Mouse (Mus musculus): ENCODE data around the gene Wars2. TPM values are rescaled to one million over a fixed set of nuclear protein-coding genes. Genes with fewer than 3 reads are reported as not detected.

Gene Wars2
- 1 to 10 TPM; 6.6 to 9.6 (median 8.9) TPM for total RNA-seq (2022)

- peak; percentile 88 to 92 for DNase-seq (ENCODE audit: low spot score in 2 of 2)
Observed at GRCm38 (mm10) chr3:99140940-99141854, at the start of gene Wars2. Wars2 (plus strand) TSS chr3:99141068.

GRCm38 (mm10) chr3:99096816-99097215, 44.1 kb upstream of the Wars2 start:
- DNase-seq (ENCODE audit: low spot score in 2 of 2), result no peak

GRCm38 (mm10) chr3:99110353-99111213, 30.3 kb upstream of the Wars2 start:
- no peak for DNase-seq (ENCODE audit: low spot score in 2 of 2)

GRCm38 (mm10) chr3:99111214-99111608, 29.7 kb upstream of the Wars2 start:
- DNase-seq (ENCODE audit: low spot score in 2 of 2), result no peak

GRCm38 (mm10) chr3:99113266-99113837, 27.5 kb upstream of the Wars2 start:
- no peak for DNase-seq (ENCODE audit: low spot score in 2 of 2)

GRCm38 (mm10) chr3:99120942-99121341, 19.9 kb upstream of the Wars2 start:
- no peak for DNase-seq (ENCODE audit: low spot score in 2 of 2)

GRCm38 (mm10) chr3:99130521-99130920, 10.3 kb upstream of the Wars2 start:
- peak in 1 of 2 experiments; percentile 51 for DNase-seq (ENCODE audit: low spot score in 2 of 2)

GRCm38 (mm10) chr3:99131973-99132372, 8.9 kb upstream of the Wars2 start:
- DNase-seq (ENCODE audit: low spot score in 2 of 2), result peak; percentile 14 to 87

- DNase-seq (ENCODE audit: low spot score in 2 of 2), result no peak
Observed at GRCm38 (mm10) chr3:99133913-99134312, 7.0 kb upstream of the Wars2 start.

- DNase-seq (ENCODE audit: low spot score in 2 of 2), result no peak
Observed at GRCm38 (mm10) chr3:99147886-99148285, 7.0 kb downstream of the Wars2 start.

GRCm38 (mm10) chr3:99149035-99149434, 8.2 kb downstream of the Wars2 start:
- no peak for DNase-seq (ENCODE audit: low spot score in 2 of 2)

- DNase-seq (ENCODE audit: low spot score in 2 of 2), result no peak
Observed at GRCm38 (mm10) chr3:99156286-99156685, 15.4 kb downstream of the Wars2 start.

- DNase-seq (ENCODE audit: low spot score in 2 of 2), result no peak
Observed at GRCm38 (mm10) chr3:99156987-99157386, 16.1 kb downstream of the Wars2 start.

- DNase-seq (ENCODE audit: low spot score in 2 of 2), result no peak
Observed at GRCm38 (mm10) chr3:99157451-99158015, 16.7 kb downstream of the Wars2 start.

GRCm38 (mm10) chr3:99160016-99160415, 19.1 kb downstream of the Wars2 start:
- DNase-seq (ENCODE audit: low spot score in 2 of 2), result no peak

GRCm38 (mm10) chr3:99162191-99162590, 21.3 kb downstream of the Wars2 start:
- DNase-seq (ENCODE audit: low spot score in 2 of 2), result no peak

- no peak for DNase-seq (ENCODE audit: low spot score in 2 of 2)
Observed at GRCm38 (mm10) chr3:99167734-99168133, 26.9 kb downstream of the Wars2 start.

- DNase-seq (ENCODE audit: low spot score in 2 of 2), result no peak
Observed at GRCm38 (mm10) chr3:99173178-99173577, 32.3 kb downstream of the Wars2 start.

GRCm38 (mm10) chr3:99174658-99175304, 33.9 kb downstream of the Wars2 start:
- no peak for DNase-seq (ENCODE audit: low spot score in 2 of 2)

GRCm38 (mm10) chr3:99183355-99184016, 42.6 kb downstream of the Wars2 start:
- DNase-seq (ENCODE audit: low spot score in 2 of 2), result no peak
